Mouse (Mus musculus) small intestine, adult 2 months (tissue): ENCODE results near the gene Syt5. TPM values are rescaled to one million over a fixed set of nuclear protein-coding genes. Genes with fewer than 3 reads are reported as not detected.

Source experiments
- H3K27ac ChIP-seq: fragments of 200-500 bp; 2 replicates; pipeline ENCODE4 v1.5.1; 2012; ENCODE audit warnings: low read depth, low read length, control low read depth, inconsistent platforms; ENCODE audit not compliant: insufficient read depth
- H3K27me3 ChIP-seq: fragments of 200-500 bp; 2 replicates; pipeline ENCODE4 v1.6.1; 2012; ENCODE audit warnings: mild to moderate bottlenecking, moderate library complexity, low read length, inconsistent platforms; ENCODE audit not compliant: control insufficient read depth, insufficient read depth
- H3K36me3 ChIP-seq: fragments of 200-500 bp; 2 replicates; pipeline ENCODE4 v1.6.1; 2012; ENCODE audit warnings: mild to moderate bottlenecking, low read length, control low read depth, inconsistent platforms; ENCODE audit not compliant: control insufficient read depth, insufficient read depth
- H3K4me1 ChIP-seq: fragments of 200-500 bp; 2 replicates; pipeline ENCODE4 v1.6.1; 2012; ENCODE audit warnings: low read length, inconsistent platforms, mixed read lengths; ENCODE audit not compliant: control insufficient read depth, insufficient read depth, insufficient read length
- H3K4me3 ChIP-seq: fragments of 200-500 bp; 2 replicates; pipeline ENCODE4 v1.5.1; 2012; ENCODE audit warnings: low read depth, mild to moderate bottlenecking, control low read depth, inconsistent platforms, low read length, moderate library complexity
- CTCF ChIP-seq: fragments of 200-500 bp; IDR thresholded peaks from 2 replicates; pipeline ENCODE4 v1.5.1; 2012; ENCODE audit warnings: low read depth, mild to moderate bottlenecking, control low read depth, inconsistent platforms, low read length, moderate library complexity, mixed read lengths; ENCODE audit not compliant: insufficient replicate concordance, insufficient read length; ENCODE audit errors: extremely low read depth
- POLR2A ChIP-seq: fragments of 200-500 bp; IDR thresholded peaks from 2 replicates; pipeline ENCODE4 v1.6.1; 2012; ENCODE audit warnings: low read depth, mild to moderate bottlenecking, control low read depth, inconsistent platforms, low read length, moderate library complexity
- WGBS: fragments of 180-500 bp; shearing (Covaris S2); methylation state at CpG from one replicate; pipeline ENCODE4 v1.1.7; 2018; 5-methylcytosine and 5-hydroxymethylcytosine counted together
- polyA plus RNA-seq: library from polyadenylated mRNA; depleted of rRNA; stranded (reverse); fragments of >200 nt; gene quantifications from 2 replicates; pipeline ENCODE4 v1.2.3, GENCODE M21; 2012

Gene Syt5
- polyA plus RNA-seq, 1 experiment = 9.4 TPM

DNA sequence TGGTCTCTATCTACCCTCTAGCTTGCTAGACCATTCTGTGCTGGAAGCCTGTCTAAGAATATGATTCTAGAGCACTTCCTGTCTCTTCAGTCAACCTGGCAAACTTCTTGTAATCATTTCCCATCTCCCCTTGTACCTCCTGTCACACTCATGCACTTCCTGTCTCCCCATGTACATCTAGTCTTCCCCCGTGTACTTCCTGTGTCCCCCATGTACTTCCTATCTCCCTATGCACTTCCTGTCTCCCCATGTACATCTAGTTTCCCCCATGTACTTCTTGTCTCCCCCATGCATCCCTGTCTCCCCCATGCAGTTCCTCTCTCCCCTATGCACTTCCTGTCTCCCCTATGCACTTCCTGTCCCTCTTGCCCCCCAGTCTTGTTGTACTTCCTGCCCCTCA is 28.9 kb downstream of the Syt5 start:
- Histone ChIP-seq H3K27me3 (peaks cover 7% of the 10 kb centered on the region), H3K27ac (no peak overlapping the region), H3K4me1 (no peaks in the 10 kb centered on the region), H3K4me3 (no peak overlapping the region), H3K36me3 (no peaks in the 10 kb centered on the region)
- 79% methylated on average over 1 of the region's 1 CpGs for WGBS
- TF ChIP-seq POLR2A (no peak), CTCF (no peak)

DNA sequence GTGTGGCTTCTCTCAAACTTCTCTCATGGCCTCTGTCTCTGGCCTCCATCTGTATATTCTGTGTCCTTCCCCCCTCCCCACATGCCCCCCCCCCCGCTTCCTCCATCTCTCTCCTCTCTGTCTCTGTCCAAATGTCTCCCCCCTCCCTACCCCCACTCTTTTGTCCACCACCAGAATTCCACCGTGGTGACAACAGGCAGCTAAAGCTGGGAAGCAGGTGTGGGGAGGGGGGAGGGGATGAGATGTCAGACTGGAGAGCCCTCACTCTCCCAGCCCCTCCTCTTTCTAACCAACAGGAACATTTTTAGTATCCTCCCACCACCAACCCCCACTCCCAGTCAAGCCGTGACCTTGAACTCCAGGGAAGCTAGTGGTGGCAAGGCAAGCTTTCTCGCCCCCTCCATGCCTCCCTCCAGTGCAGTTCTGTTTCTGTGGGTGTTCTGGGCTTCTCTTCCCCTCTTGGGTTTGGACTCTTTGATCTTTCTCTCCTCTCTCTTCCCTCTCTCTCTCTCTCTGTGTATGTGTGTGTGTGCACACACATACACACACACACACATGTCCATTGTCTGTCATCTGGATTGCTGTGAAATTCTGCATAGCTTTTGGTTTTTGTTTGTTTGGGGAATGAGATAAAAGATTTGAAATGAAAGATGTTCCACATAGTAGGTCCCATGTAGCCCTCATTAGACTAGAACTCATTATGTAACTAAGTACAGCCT is 30.9 kb downstream of the Syt5 start, which contains the start of gene Tnnt1:
TSS of gene Tnnt1 (minus strand) at position 51 of the 719 bp plus-strand sequence.
- peaks cover 3% of the 10 kb centered on the region; the same call in 1 of the 2 replicates for H3K27me3 ChIP-seq
- no peak within 1 kb of the TSS for H3K27ac ChIP-seq
- no peaks in the 10 kb centered on the region for H3K36me3 ChIP-seq
- TF ChIP-seq POLR2A (no peak), CTCF (no peak)
- no peaks in the 10 kb centered on the region for H3K4me1 ChIP-seq
- H3K4me3 ChIP-seq = no peak within 1 kb of the TSS
- WGBS = 30% methylated on average over 4 of the region's 4 CpGs

DNA sequence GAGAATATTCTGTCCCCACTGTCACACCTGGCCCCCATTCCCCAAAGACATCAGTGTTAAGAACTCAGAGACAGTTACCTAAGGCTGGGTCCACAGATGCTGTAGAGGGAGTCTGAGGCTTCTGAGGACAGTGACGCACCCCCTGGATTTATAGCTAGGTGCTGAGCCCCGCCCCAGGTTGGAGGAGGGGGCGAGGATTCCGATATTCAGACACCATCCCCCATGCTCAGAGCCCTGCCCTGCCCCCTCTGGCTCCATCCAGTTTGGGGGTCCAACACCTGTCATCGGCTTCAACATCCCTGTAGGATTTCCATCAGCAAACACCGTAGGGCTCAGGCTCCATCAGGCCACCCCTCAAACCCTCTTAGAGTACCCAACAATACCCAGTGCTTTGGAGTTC is 31.5 kb downstream of the Syt5 start:
- TF ChIP-seq POLR2A (no peak), CTCF (no peak)
- H3K4me1 ChIP-seq = no peaks in the 10 kb centered on the region
- 65% methylated on average over 6 of the region's 6 CpGs for WGBS
- no peak overlapping the region for H3K27ac ChIP-seq
- H3K4me3 ChIP-seq = no peak overlapping the region
- no peaks in the 10 kb centered on the region for H3K36me3 ChIP-seq
- H3K27me3 ChIP-seq = no peaks in the 10 kb centered on the region; the same call in 1 of the 2 replicates

- 74% methylated on average over 6 of the region's 6 CpGs for WGBS
- no peaks in the 10 kb centered on the region for H3K36me3 ChIP-seq
- no peak overlapping the region for H3K4me3 ChIP-seq
- no peak for TF ChIP-seq POLR2A
- peaks cover 2% of the 10 kb centered on the region for H3K4me1 ChIP-seq
- H3K27me3 ChIP-seq = no peaks in the 10 kb centered on the region
- no peak overlapping the region for H3K27ac ChIP-seq
Measured at GRCm38 (mm10) chr7:4513829-4514712, 33.3 kb downstream of the Syt5 start.

DNA sequence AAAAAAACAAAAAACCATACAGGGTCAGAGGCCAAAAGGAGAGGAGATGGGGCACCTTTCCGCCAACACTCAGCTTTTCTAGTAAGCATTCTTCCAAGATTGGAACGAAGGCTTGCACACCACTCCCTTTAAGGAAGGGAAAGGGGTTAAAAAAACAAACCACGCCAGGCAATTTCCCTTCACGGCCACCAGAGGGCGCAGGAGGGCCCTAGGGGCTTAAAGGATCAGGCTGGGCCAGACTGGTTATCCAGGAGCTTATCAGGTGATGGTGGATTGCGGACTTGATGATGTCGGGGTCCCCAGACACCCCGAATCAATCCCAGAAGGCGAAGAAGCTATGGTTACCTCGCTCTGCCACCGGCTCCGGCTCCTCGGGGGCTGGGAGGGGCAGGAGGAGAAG is 34.1 kb downstream of the Syt5 start:
- Histone ChIP-seq H3K4me1 (peaks cover 2% of the 10 kb centered on the region), H3K4me3 (no peak overlapping the region), H3K36me3 (no peaks in the 10 kb centered on the region), H3K27me3 (no peaks in the 10 kb centered on the region), H3K27ac (no peak overlapping the region)
- TF ChIP-seq POLR2A = no peak
- TF ChIP-seq CTCF = peak; percentile 93
- WGBS = 25% methylated on average over 13 of the region's 13 CpGs

GRCm38 (mm10) chr7:4511489-4512224 is 35.7 kb downstream of the Syt5 start:
- 63% methylated on average over 8 of the region's 8 CpGs for WGBS
- Histone ChIP-seq H3K36me3 (no peaks in the 10 kb centered on the region), H3K27ac (no peak overlapping the region), H3K27me3 (no peaks in the 10 kb centered on the region), H3K4me1 (peaks cover 2% of the 10 kb centered on the region), H3K4me3 (no peak overlapping the region)
- TF ChIP-seq POLR2A = no peak
- no peak for TF ChIP-seq CTCF

- TF ChIP-seq POLR2A (no peak), CTCF (peak; percentile 87)
- no peaks in the 10 kb centered on the region for H3K27me3 ChIP-seq
- H3K4me1 ChIP-seq = peaks cover 2% of the 10 kb centered on the region
- H3K36me3 ChIP-seq = no peaks in the 10 kb centered on the region
- peak overlapping the region; percentile 48 for H3K4me3 ChIP-seq
- WGBS = 21% methylated on average over 24 of the region's 24 CpGs
- no peak overlapping the region for H3K27ac ChIP-seq
Measured at GRCm38 (mm10) chr7:4509863-4510608, 37.3 kb downstream of the Syt5 start.
